Mouse (Mus musculus): ENCODE data around the gene Tmc8. TPM values are rescaled to one million over a fixed set of nuclear protein-coding genes. Genes with fewer than 3 reads are reported as not detected.

The Tmc8 gene
- polyA plus RNA-seq, 1 experiment from 2014 or later: 0.78 TPM

DNA sequence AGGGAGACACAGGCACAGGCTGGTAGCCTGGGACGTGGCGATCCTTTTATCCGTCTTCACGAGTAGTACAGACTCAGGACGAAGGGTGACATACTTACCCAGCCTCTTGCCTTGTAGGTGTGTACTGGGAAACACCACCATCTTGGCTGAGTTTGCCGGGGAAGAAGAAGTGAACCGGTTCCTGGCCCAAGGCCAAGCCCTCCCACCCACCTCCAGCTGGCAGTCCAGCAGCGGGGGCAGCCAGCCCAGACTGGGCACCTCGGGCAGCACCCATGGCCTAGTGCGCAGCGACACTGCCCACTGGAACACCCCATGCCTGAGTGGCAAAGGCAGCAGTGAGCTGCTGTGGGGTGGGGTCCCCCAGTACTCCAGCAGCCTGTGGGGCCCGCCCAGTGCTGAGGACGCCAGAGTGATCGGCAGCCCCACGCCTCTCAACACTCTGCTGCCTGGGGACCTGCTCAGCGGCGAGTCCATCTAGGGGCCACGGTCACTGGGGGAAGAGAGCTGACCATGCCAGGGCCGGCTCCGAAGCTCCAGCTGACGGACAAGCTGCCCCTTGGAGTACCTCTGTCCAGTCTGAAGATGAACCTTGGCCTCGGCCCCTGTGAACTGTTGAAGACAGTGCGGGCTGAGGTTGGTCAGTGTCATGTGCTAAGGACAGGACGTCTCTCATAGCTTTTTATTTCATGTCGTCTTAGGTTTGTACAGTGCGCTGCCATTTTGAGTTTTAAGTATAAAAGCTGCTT, 21.3 kb upstream of the Tmc8 start:
- no peak overlapping the region for H3K4me3 ChIP-seq
- no peaks in the 10 kb centered on the region for H3K27me3 ChIP-seq (ENCODE audit: low read depth, poor library complexity, severe bottlenecking)
- no peaks in the 10 kb centered on the region for H3K9me3 ChIP-seq (replicated peaks)
- H3K4me1 ChIP-seq: no peaks in the 10 kb centered on the region
- no peak overlapping the region for H3K27ac ChIP-seq (replicated peaks)
- 96% methylated on average over 26 of the region's 26 CpGs for WGBS
- DNase-seq (ENCODE audit: low spot score): no peak
- H3K36me3 ChIP-seq: peaks cover 93% of the 10 kb centered on the region

DNA sequence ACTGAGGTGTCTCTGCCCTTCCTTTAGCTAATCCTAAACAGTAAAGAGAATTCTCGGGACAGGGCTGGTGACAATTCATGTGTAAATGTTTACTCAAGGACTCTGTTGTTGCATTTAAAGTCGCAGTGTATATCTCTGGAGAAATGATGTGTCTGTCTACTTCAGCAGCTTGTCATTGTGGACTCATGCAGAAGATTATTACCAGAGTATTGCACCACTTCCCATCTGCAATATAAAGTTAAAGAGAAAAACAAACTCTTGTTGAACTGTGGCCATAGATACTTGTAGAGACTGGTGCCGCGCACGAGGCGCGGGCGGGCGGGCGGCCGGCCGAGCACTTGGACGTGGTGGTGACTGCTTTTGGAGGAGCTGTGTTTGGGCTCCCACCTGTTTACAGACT, 20.1 kb upstream of the Tmc8 start:
- 92% methylated on average over 13 of the region's 13 CpGs for WGBS
- no peak for DNase-seq (ENCODE audit: low spot score)
- peaks cover 92% of the 10 kb centered on the region for H3K36me3 ChIP-seq
- no peak overlapping the region for H3K27ac ChIP-seq (replicated peaks)
- H3K4me1 ChIP-seq: no peaks in the 10 kb centered on the region
- H3K27me3 ChIP-seq (ENCODE audit: low read depth, poor library complexity, severe bottlenecking): no peaks in the 10 kb centered on the region
- no peaks in the 10 kb centered on the region for H3K9me3 ChIP-seq (replicated peaks)
- H3K4me3 ChIP-seq: no peak overlapping the region

DNA sequence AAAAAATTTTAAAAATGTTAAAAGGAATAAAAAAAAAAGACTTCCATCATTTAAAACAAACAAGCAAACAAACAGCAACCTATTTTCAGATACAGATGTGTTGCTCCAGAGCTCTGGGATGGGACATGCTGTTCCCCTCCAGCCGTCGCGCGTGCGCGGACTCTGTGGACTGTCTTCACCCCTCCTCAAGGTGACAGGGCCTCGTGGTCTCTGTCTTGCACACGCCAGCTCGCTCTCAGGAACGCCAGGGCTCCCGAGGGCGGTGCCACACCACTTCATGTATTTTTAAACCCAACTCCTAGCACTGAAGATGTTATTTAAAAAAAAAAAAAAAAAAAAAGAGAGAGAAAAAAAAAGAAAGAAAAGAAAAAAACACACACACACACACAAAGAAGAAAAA, 19.6 kb upstream of the Tmc8 start:
- 93% methylated on average over 12 of the region's 12 CpGs for WGBS
- peaks cover 87% of the 10 kb centered on the region for H3K36me3 ChIP-seq
- no peak for DNase-seq (ENCODE audit: low spot score)

DNA sequence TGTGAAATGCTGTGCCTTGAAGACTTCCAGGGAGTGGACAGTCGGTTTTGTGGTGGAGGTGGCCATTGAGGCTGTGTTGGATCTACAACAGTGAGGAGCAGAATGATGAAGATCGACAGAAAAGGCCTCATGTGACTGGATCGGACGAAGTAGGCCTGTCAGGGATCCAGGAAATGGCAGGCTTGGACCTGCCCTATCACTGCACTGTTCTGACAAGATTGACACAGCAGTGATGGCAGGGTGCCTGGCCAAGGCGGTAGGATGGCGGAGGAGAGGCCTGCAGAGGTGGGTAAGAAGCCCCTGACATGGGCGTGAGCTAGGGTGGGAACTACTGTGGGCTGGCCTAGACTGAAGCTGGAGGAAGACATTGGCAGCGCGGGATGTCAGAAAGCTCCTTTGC, 17.6 kb upstream of the Tmc8 start:
- no peaks in the 10 kb centered on the region for H3K4me1 ChIP-seq

More for the DNA sequence above, 19.6 kb upstream of the Tmc8 start:
- H3K27ac ChIP-seq (replicated peaks): no peak overlapping the region
- no peak overlapping the region for H3K4me3 ChIP-seq
- no peaks in the 10 kb centered on the region for H3K9me3 ChIP-seq (replicated peaks)
- H3K27me3 ChIP-seq (ENCODE audit: low read depth, poor library complexity, severe bottlenecking): no peaks in the 10 kb centered on the region
- H3K4me1 ChIP-seq: no peaks in the 10 kb centered on the region

DNA sequence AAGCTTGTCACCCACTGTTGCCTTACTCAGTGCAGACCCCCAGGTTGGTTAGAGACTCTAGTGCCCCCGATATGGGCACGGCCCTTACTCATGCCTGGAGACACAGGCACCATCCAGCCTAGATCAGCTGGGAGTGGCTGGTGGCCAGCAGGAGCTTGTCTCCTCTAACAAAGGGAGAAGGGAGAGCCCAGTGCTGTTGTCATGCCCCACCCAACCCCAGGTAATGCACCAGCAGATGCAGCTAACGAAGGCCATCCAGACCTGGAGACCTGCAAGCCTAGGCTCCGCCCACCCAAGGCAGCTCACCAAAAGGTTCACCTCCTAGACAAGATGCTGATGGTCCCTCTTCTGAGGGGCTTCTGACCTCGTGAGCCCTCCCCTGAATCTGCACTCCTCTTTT, 16.5 kb upstream of the Tmc8 start:
- Histone ChIP-seq H3K9me3 (replicated peaks) (no peaks in the 10 kb centered on the region), H3K27me3 (ENCODE audit: low read depth, poor library complexity, severe bottlenecking) (no peaks in the 10 kb centered on the region), H3K27ac (replicated peaks) (0 out of 2 replicates have a peak overlapping the region, but pooled peaks have one; percentile 13), H3K4me3 (no peak overlapping the region), H3K4me1 (0 out of 2 replicates have a peak, but pooled peaks cover 4% of the 10 kb centered on the region), H3K36me3 (peaks cover 56% of the 10 kb centered on the region)
- no peak for DNase-seq (ENCODE audit: low spot score)
- WGBS: 90% methylated on average over 5 of the region's 5 CpGs

More for the DNA sequence above, 17.6 kb upstream of the Tmc8 start:
- Histone ChIP-seq H3K27me3 (ENCODE audit: low read depth, poor library complexity, severe bottlenecking) (no peaks in the 10 kb centered on the region), H3K27ac (replicated peaks) (no peak overlapping the region), H3K4me3 (no peak overlapping the region), H3K9me3 (replicated peaks) (no peaks in the 10 kb centered on the region), H3K36me3 (peaks cover 66% of the 10 kb centered on the region)
- DNase-seq (ENCODE audit: low spot score): no peak
- WGBS: 88% methylated on average over 9 of the region's 9 CpGs

DNA sequence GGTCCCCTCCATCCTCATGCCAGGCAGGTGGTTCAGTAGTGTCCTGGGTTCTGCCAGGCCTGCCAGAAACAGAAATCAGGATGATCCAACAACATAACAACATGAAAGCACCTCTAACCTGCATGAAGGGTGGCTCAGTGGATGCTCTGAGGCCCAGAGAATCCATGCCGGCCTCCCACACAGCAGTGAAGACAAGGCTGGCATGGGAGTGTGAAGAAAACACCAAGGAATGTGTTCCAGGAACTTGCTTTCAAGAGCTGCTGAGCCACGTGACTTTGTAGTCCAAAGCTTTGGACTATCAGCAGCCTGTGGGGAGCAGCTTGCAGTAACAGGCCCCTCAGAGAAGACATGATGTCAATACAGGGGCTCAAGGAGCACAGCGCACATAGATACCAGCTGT, 15.6 kb upstream of the Tmc8 start:
- no peak overlapping the region for H3K4me3 ChIP-seq
- no peak for DNase-seq (ENCODE audit: low spot score)
- no peak overlapping the region for H3K27ac ChIP-seq (replicated peaks)
- H3K27me3 ChIP-seq (ENCODE audit: low read depth, poor library complexity, severe bottlenecking): no peaks in the 10 kb centered on the region
- 91% methylated on average over 3 of the region's 3 CpGs for whole genome bisulfite sequencing
- H3K4me1 ChIP-seq: 0 out of 2 replicates have a peak, but pooled peaks cover 4% of the 10 kb centered on the region
- H3K9me3 ChIP-seq (replicated peaks): no peaks in the 10 kb centered on the region
- H3K36me3 ChIP-seq: peaks cover 47% of the 10 kb centered on the region

DNA sequence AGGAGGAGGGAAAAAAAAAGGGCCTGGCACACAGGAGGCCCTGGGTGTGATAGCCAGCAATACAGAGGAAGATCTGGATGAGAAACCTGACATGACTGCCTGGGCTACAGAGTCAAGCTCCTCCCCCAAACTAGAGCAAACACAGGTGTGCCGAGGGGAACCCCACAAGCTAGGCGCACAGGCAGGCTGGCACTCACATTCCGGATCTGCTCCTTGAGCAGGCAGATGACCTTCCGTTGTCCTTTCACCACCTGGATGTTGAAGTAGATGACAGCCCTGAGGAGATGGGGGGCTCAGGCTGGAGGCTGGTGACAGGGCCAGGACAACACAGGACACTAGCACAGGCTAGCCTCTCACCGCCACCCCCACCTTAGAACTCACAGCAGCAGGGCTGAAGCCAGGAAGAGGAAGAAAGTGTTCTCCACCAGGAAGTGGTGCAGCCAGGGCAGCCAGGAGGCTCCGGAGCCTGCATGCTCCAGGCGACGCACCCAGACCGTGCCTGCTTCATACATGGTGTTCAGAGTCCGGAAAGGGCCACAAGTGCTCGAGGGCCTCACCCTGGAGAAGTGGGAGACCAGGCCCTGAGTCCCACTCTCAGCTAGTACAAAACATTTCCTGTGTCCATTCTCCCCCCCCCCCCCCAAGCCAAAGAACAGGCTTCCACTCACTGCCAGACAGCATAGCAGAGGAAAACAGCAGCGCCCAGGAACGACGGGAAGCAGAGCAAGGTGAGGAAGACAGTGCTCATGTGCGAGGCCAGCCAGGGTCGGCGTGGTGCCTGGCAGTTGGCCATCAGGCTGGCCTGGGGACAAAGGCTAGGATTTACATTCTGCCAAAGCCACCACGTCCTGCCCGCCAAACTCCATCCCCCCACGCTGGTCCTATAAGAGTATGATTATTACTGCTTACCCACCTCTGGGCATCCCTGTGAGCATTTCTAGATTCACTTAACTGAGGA, 12.9 kb upstream of the Tmc8 start:
- no peak overlapping the region for H3K4me3 ChIP-seq
- H3K36me3 ChIP-seq: peaks cover 26% of the 10 kb centered on the region
- H3K9me3 ChIP-seq (replicated peaks): no peaks in the 10 kb centered on the region
- whole genome bisulfite sequencing: 89% methylated on average over 20 of the region's 20 CpGs
- no peaks in the 10 kb centered on the region for H3K27me3 ChIP-seq (ENCODE audit: low read depth, poor library complexity, severe bottlenecking)
- 0 out of 2 replicates have a peak, but pooled peaks cover 4% of the 10 kb centered on the region for H3K4me1 ChIP-seq
- H3K27ac ChIP-seq (replicated peaks): no peak overlapping the region
- DNase-seq (ENCODE audit: low spot score): no peak

DNA sequence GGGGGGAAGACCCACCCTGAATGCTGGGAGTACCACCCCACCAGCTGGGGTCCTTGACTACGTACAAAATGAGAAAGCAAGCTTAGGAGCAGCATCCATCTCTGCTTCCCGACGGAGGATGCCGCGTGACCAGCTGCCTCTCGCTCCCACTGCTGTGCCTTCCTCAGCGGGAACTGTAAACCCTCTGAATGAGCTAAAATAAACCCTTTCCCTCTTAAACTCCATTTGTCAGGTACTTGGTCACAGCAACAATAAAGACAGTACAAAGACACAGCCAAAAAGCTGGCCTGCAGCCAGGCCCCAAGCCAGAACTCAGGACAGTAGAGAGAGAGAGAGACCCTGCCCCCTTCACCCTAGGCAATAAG, 12.2 kb upstream of the Tmc8 start:
- Histone ChIP-seq H3K4me3 (no peak overlapping the region), H3K4me1 (0 out of 2 replicates have a peak, but pooled peaks cover 4% of the 10 kb centered on the region), H3K9me3 (replicated peaks) (no peaks in the 10 kb centered on the region), H3K27ac (replicated peaks) (no peak overlapping the region), H3K36me3 (peaks cover 20% of the 10 kb centered on the region), H3K27me3 (ENCODE audit: low read depth, poor library complexity, severe bottlenecking) (no peaks in the 10 kb centered on the region)
- DNase-seq (ENCODE audit: low spot score): no peak
- 91% methylated on average over 7 of the region's 7 CpGs for WGBS

DNA sequence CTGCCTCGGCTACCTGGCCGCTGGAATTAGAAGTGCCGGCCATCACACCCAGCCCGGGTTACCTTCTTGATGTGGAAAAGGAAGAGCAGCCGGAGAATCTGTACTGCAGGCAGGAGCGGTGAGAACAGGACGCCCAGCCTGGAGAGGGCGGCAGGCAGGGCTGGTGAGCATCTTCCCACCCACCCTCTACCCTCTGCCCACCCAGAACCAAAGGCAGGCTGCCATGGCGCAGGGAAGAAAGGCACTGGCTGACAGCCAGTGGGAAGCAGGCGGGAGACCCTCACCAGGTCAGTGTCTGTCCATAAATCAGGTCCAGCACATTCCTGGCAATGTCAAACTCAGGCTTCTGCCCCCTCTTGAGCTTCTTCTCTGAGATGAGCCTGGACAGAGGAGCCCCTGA, 11.5 kb upstream of the Tmc8 start:
- Histone ChIP-seq H3K9me3 (replicated peaks) (no peaks in the 10 kb centered on the region), H3K27ac (replicated peaks) (no peak overlapping the region), H3K4me1 (0 out of 2 replicates have a peak, but pooled peaks cover 4% of the 10 kb centered on the region), H3K4me3 (no peak overlapping the region), H3K27me3 (ENCODE audit: low read depth, poor library complexity, severe bottlenecking) (no peaks in the 10 kb centered on the region), H3K36me3 (peaks cover 12% of the 10 kb centered on the region)
- no peak for DNase-seq (ENCODE audit: low spot score)
- WGBS: 89% methylated on average over 10 of the region's 10 CpGs

DNA sequence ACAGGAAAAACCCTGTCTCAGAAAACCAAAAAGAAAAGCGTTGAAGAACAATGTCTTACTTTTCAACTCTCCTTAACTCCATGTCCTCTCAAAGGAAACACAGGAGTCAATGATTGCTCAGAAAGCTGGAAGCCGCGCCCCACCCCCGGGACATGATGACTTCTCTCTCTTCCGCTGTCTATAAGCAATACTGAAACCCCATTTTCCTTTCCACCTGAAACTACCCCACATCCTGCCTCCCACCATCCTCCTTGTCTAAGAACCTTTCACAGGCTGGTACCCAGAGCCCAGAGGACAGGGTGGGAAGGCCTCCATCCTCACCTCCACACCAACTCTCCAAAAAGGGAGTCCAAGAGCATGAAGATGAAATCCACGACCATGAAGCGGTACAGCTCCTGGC, 9.5 kb upstream of the Tmc8 start:
- H3K27ac ChIP-seq (replicated peaks): no peak overlapping the region

DNA sequence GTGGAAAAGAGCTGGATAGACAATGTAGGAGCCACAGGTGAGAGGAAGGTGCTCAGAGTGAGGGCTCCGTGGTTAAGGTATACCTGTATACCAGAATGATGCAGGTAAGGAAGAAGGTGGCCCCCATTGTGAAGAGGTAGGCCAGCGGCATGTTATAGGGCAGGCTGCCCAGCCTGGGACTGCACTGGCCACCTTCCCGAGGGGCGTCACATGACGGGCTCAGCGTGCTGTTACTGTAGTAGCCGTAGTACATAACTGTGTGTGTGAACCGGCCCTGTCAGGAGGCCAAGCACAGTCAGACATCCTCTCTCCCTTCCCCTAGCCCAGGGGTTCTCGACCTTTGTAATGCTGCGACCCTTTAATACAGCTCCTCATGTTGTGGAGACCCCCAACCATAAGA, 7.0 kb upstream of the Tmc8 start:
- peaks cover 20% of the 10 kb centered on the region for H3K4me1 ChIP-seq
- H3K36me3 ChIP-seq: no peaks in the 10 kb centered on the region; the same call in 1 of the 2 replicates
- H3K9me3 ChIP-seq (replicated peaks): no peaks in the 10 kb centered on the region
- WGBS: 94% methylated on average over 10 of the region's 10 CpGs
- peaks cover 21% of the 10 kb centered on the region for H3K27me3 ChIP-seq (ENCODE audit: low read depth, poor library complexity, severe bottlenecking)
- H3K4me3 ChIP-seq: no peak overlapping the region
- no peak overlapping the region for H3K27ac ChIP-seq (replicated peaks)
- no peak for DNase-seq (ENCODE audit: low spot score)

More for the DNA sequence above, 9.5 kb upstream of the Tmc8 start:
- no peak for DNase-seq (ENCODE audit: low spot score)
- Histone ChIP-seq H3K36me3 (no peaks in the 10 kb centered on the region; the same call in 1 of the 2 replicates), H3K4me1 (0 out of 2 replicates have a peak, but pooled peaks cover 5% of the 10 kb centered on the region), H3K4me3 (no peak overlapping the region), H3K27me3 (ENCODE audit: low read depth, poor library complexity, severe bottlenecking) (no peaks in the 10 kb centered on the region), H3K9me3 (replicated peaks) (no peaks in the 10 kb centered on the region)
- 91% methylated on average over 7 of the region's 7 CpGs for WGBS

DNA sequence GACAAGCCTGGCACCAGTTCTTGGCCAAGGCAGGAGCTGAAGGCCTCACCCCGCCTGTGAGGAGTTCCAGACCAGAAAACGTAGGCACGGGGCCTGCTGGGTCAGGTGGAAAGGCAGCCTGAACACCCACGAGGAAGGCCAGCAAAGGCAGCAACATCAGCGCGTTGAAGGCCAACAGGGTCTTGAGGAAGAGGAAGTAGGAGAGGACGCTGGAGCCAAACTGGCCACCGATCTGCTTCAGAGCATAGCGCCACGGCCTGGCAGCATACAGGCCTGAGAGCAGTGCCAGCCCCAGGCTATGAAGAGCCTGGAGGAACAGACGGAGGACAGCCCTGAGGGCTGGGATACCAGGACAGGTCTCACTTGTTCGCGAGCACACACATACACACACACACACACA, 6.3 kb upstream of the Tmc8 start:
- DNase-seq (ENCODE audit: low spot score): no peak
- no peak overlapping the region for H3K27ac ChIP-seq (replicated peaks)
- 93% methylated on average over 13 of the region's 13 CpGs for WGBS
- peaks cover 27% of the 10 kb centered on the region for H3K4me1 ChIP-seq
- H3K4me3 ChIP-seq: no peak overlapping the region
- no peaks in the 10 kb centered on the region; the same call in 1 of the 2 replicates for H3K36me3 ChIP-seq
- H3K9me3 ChIP-seq (replicated peaks): no peaks in the 10 kb centered on the region
- H3K27me3 ChIP-seq (ENCODE audit: low read depth, poor library complexity, severe bottlenecking): peaks cover 27% of the 10 kb centered on the region

Data from midbrain, embryonic 10.5 days (tissue).